Mouse (Mus musculus) midbrain, embryonic 10.5 days (tissue): Measurements from ENCODE around the gene Mup7. TPM values are rescaled to one million over a fixed set of nuclear protein-coding genes. Genes with fewer than 3 reads are reported as not detected.
"Not testable (repeated sequence)": the region's sequence is repeated elsewhere in the genome, so short reads cannot be mapped to it uniquely, and the experiment has no call there.

Source experiments
- DNase-seq: peaks from one replicate; pipeline ENCODE4 v3.0.0-alpha.2; 2017; ENCODE audit warnings: low spot score
- H3K27ac ChIP-seq: fragments of 300-500 bp; sonication (generic); replicated peaks from 2 replicates; pipeline ENCODE4 v1.5.1; 2016; ENCODE audit warnings: mild to moderate bottlenecking
- H3K27me3 ChIP-seq: fragments of 300-500 bp; sonication (generic); 2 replicates; pipeline ENCODE4 v1.6.1; 2016; ENCODE audit warnings: low read depth, mild to moderate bottlenecking; ENCODE audit not compliant: poor library complexity, severe bottlenecking
- H3K36me3 ChIP-seq: fragments of 300-500 bp; sonication (generic); 2 replicates; pipeline ENCODE4 v1.6.1; 2016; ENCODE audit warnings: mild to moderate bottlenecking, moderate library complexity
- H3K4me1 ChIP-seq: fragments of 300-500 bp; sonication (generic); 2 replicates; pipeline ENCODE4 v1.6.1; 2016
- H3K4me3 ChIP-seq: fragments of 300-500 bp; sonication (generic); 2 replicates; pipeline ENCODE4 v1.5.1; 2016; ENCODE audit warnings: mild to moderate bottlenecking, moderate library complexity
- H3K9me3 ChIP-seq: fragments of 300-500 bp; sonication (generic); replicated peaks from 2 replicates; pipeline ENCODE4 v1.6.1; 2016; ENCODE audit warnings: mild to moderate bottlenecking
- WGBS: fragments of 180-500 bp; shearing (Covaris S2); methylation state at CpG from one replicate; pipeline ENCODE4 v1.1.7; 2016; 5-methylcytosine and 5-hydroxymethylcytosine counted together
- polyA plus RNA-seq: library from polyadenylated mRNA; unstranded; fragments of >200 nt; fragmentation: Nextera tagmentation; extraction: Ambion mirVana; gene quantifications from 2 replicates; pipeline ENCODE4 v1.2.1, GENCODE M21; 2016

Mup7 gene
- polyA plus RNA-seq: not detected in 2 replicates

GRCm38 (mm10) chr4:60070375-60070774, at the start of gene Mup7:
Gene Mup7 (minus strand): TSS chr4:60070475.
- not testable (repeated sequence) for DNase-seq, H3K4me3 ChIP-seq, H3K27ac ChIP-seq, H3K4me1 ChIP-seq, H3K36me3 ChIP-seq, H3K9me3 ChIP-seq, H3K27me3 ChIP-seq
- 79% methylated on average over 2 of the region's 2 CpGs for WGBS

- not testable (repeated sequence) for H3K36me3 ChIP-seq, DNase-seq, H3K9me3 ChIP-seq, H3K27ac ChIP-seq, H3K4me3 ChIP-seq, H3K4me1 ChIP-seq, H3K27me3 ChIP-seq
- WGBS: 83% methylated on average over 3 of the region's 3 CpGs
Observed at GRCm38 (mm10) chr4:60079865-60080264, 9.6 kb upstream of the Mup7 start.

DNA sequence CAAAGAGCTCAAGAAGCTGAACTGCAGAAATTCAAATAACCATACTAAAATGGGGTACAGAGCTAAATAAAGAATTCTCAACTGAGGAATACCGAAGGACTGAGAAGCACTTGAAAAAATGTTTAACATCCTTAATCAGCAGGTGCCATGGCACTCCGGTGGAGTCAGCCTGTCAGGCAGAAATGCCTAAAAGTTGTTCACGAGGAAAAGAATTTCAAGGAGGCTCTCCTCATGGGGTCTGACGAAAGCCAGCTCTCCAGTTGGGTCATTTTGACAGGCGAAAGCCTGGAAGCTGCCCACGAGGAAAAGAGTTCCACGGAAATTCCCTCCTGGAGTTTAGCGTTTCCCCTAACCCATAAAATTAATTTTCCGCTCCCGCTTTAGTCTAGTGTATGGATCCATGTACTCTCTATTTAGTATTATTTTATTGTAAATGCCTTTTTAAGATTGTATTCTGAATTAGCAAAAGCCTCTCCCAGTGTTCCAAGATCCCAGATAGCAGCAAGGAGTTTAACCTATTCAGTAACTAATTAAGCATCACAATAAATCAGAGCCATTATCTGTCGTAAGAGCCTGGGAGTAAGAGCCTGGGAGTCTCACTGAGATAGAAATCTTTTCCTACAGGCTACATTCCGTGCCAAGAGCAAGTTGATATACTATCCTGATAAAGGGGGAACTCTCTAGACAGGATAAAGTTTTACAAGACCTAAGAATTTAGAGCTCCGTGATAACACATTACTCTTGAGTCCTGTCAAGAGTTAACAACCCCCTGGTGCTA, 40.8 kb downstream of the Mup7 start:
- DNase-seq, H3K9me3 ChIP-seq, H3K4me3 ChIP-seq, H3K27me3 ChIP-seq, H3K4me1 ChIP-seq, H3K27ac ChIP-seq, H3K36me3 ChIP-seq: not testable (repeated sequence)
- 86% methylated on average over 13 of the region's 13 CpGs for WGBS

DNA sequence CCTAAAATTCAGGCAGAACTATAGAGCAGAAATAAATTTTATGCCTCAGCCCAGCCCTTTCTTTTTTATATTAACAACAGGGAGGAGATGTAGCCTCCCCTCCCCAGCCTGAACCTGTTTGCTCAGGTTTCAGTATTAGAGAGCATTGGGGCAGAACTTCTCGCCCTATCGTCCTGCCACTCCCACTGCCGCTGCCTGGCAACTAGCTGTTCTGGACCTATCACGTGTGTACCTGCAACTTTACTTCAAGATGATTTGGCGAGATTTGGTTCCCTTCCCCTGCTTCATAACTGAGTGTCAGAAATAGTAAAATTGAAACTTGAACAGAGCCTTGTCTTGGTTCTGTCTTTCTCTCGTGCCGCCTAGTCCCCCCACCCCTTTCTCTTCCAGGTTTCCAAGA, 50.1 kb downstream of the Mup7 start:
- WGBS: 91% methylated on average over 7 of the region's 7 CpGs
- not testable (repeated sequence) for H3K4me1 ChIP-seq, H3K4me3 ChIP-seq, H3K9me3 ChIP-seq, DNase-seq, H3K27ac ChIP-seq, H3K27me3 ChIP-seq, H3K36me3 ChIP-seq

Other genes with a start within 250 kb of the Mup7 start
- not detected in 2 replicates for gene Slc46a2, start 155.4 kb downstream of the Mup7 start, polyA plus RNA-seq
- gene Mup4, start 109.8 kb downstream of the Mup7 start, polyA plus RNA-seq: not detected in 2 replicates
- not detected in 2 replicates for gene Mup6, start 106.2 kb downstream of the Mup7 start, polyA plus RNA-seq
- not detected in 2 replicates for gene Mup2, start 83.8 kb upstream of the Mup7 start, polyA plus RNA-seq
- not detected in 2 replicates for gene Mup8, start 152.1 kb upstream of the Mup7 start, polyA plus RNA-seq